Mouse (Mus musculus) cerebellum, adult (tissue): ENCODE data around the gene Cyb5rl.
A peak's percentile ranks its signal among the peaks of the same experiment; 100 is the strongest.

Experiments
- ATAC-seq: cut with Nextera tagmentation; 2 replicates; pipeline ENCODE4 v1.9.2; 2017; ENCODE audit warnings: mild to moderate bottlenecking, moderate library complexity, mixed read lengths; ENCODE audit not compliant: insufficient number of reproducible peaks, low FRiP score, low TSS enrichment

Cyb5rl gene

GRCm38 (mm10) chr4:107058781-107059180, 8.0 kb upstream of the Cyb5rl start:
- no peak for ATAC-seq

- ATAC-seq: no peak
Measured at GRCm38 (mm10) chr4:107061560-107061959, 5.2 kb upstream of the Cyb5rl start.

GRCm38 (mm10) chr4:107063214-107063613, 3.6 kb upstream of the Cyb5rl start:
- ATAC-seq: no peak

- ATAC-seq: no peak
Measured at GRCm38 (mm10) chr4:107064394-107065098, 2.2 kb upstream of the Cyb5rl start.

- ATAC-seq: peak; percentile 9; the same call in 1 of the 2 replicates
Measured at GRCm38 (mm10) chr4:107067151-107067840, 508 bp downstream of the Cyb5rl start.

GRCm38 (mm10) chr4:107072343-107072742, 5.6 kb downstream of the Cyb5rl start:
- ATAC-seq: no peak

GRCm38 (mm10) chr4:107075456-107075855, 8.7 kb downstream of the Cyb5rl start:
- ATAC-seq: no peak

- ATAC-seq: no peak
Measured at GRCm38 (mm10) chr4:107078894-107079293, 12.1 kb downstream of the Cyb5rl start.

GRCm38 (mm10) chr4:107079716-107080115, 12.9 kb downstream of the Cyb5rl start:
- ATAC-seq: no peak

- ATAC-seq: no peak
Measured at GRCm38 (mm10) chr4:107082185-107082584, 15.4 kb downstream of the Cyb5rl start.

GRCm38 (mm10) chr4:107083126-107083525, 16.3 kb downstream of the Cyb5rl start:
- ATAC-seq: no peak

GRCm38 (mm10) chr4:107084343-107084742, 17.6 kb downstream of the Cyb5rl start:
- no peak for ATAC-seq

GRCm38 (mm10) chr4:107084858-107085257, 18.1 kb downstream of the Cyb5rl start:
- no peak for ATAC-seq

- no peak for ATAC-seq
Measured at GRCm38 (mm10) chr4:107091696-107092095, 24.9 kb downstream of the Cyb5rl start.

GRCm38 (mm10) chr4:107094484-107095187, 27.8 kb downstream of the Cyb5rl start:
- no peak for ATAC-seq

- no peak for ATAC-seq
Measured at GRCm38 (mm10) chr4:107096043-107096442, 29.3 kb downstream of the Cyb5rl start.

GRCm38 (mm10) chr4:107096841-107097373, 30.1 kb downstream of the Cyb5rl start, which contains the start of gene Cdcp2:
TSS of gene Cdcp2 (plus strand) at chr4:107096891.
- no peak for ATAC-seq

- no peak for ATAC-seq
Measured at GRCm38 (mm10) chr4:107097871-107098270, 31.1 kb downstream of the Cyb5rl start.

GRCm38 (mm10) chr4:107098375-107098774, 31.6 kb downstream of the Cyb5rl start:
- no peak for ATAC-seq

- no peak for ATAC-seq
Measured at GRCm38 (mm10) chr4:107098791-107099525, 32.2 kb downstream of the Cyb5rl start.
